Comparison of ENCODE assay signal across 16 mouse cellular contexts in genomic region chr16:21904636-21905035, GRCm38 (mm10).
"Had no signal": no experiment of that assay in that cellular context is flagged by ENCODE, and none has a peak within 500 bp of the region (broad histone marks: within the 10 kb centered on the region; RNA-seq: fewer than 3 reads in every experiment).

No protein-coding gene starts in this region.

- H3K27ac ChIP-seq: neural tube, embryonic 13.5 days; neural tube, embryonic 15.5 days; stomach, embryonic 15.5 days; stomach, postnatal 0 days had no signal

- H3K36me3 ChIP-seq: stomach, embryonic 15.5 days had no signal

- H3K4me1 ChIP-seq: neural tube, embryonic 13.5 days; neural tube, embryonic 15.5 days; stomach, embryonic 15.5 days had no signal

- H3K4me3 ChIP-seq: neural tube, embryonic 13.5 days; neural tube, embryonic 15.5 days; stomach, embryonic 15.5 days had no signal

- H3K9me3 ChIP-seq: neural tube, embryonic 13.5 days; neural tube, embryonic 15.5 days; stomach, embryonic 15.5 days had no signal

- DNase-seq: retina, postnatal 1 day; right cerebral cortex, adult 18-20 months; right cerebral cortex, postnatal 14 days; right cerebral cortex, postnatal 25 days; right cerebral cortex, postnatal 4 days; spleen, adult 18-20 months; thymus, adult 18-20 months; thymus, adult 2 months; thymus, postnatal 14 days; thymus, postnatal 25 days; thymus, postnatal 36 days; thymus, postnatal 4 days had no signal

- H3K4me2 ChIP-seq: neural tube, embryonic 13.5 days; neural tube, embryonic 15.5 days; stomach, embryonic 15.5 days had no signal

- H3K27me3 ChIP-seq: neural tube, embryonic 13.5 days; neural tube, embryonic 15.5 days; stomach, embryonic 15.5 days had no signal

- H3K9ac ChIP-seq: neural tube, embryonic 13.5 days; neural tube, embryonic 15.5 days; stomach, embryonic 15.5 days had no signal
